Mouse (Mus musculus) lung, postnatal 0 days (tissue): ENCODE data around the gene Asic4.

ENCODE experiments used
- CTCF ChIP-seq: IDR thresholded peaks from 2 replicates; pipeline ENCODE4 v1.5.1; 2016; ENCODE audit warnings: antibody characterized with exemption, mild to moderate bottlenecking
- EP300 ChIP-seq: IDR thresholded peaks from 2 replicates; pipeline ENCODE4 v1.6.1; 2016; ENCODE audit warnings: antibody characterized with exemption, mild to moderate bottlenecking, control low read depth

GRCm38 (mm10) chr1:75423780-75424390 is 26.4 kb upstream of the Asic4 start:
- TF ChIP-seq CTCF (no peak), EP300 (no peak)
